Mouse (Mus musculus): ENCODE measurements around the gene Nek5.

DNA sequence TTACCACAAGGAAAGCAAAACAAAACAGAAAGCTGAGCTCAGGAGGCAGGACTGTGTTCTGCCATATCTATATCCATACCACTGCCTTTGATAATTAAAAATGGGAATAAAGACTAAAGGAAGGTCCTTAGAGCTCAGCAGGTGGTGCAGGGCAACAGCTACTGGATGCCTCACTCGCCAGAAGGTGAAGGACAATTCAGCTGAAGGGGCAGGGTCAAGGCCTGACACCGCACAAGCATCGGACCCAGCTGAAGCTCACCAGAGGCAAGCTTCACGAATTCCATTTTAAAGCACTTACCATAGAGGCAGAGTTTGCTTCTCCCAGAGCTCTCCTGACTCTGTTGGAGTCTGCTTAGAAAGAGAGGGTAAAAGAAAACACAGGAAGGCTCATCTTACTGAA, 17.7 kb upstream of the Nek5 start:
- TF ChIP-seq POLR2A (IDR thresholded peaks at IDR 0.05; ENCODE audit: insufficient read length, low read depth) (no peak), E2F4 (IDR thresholded peaks at IDR 0.05; ENCODE audit: insufficient read depth) (no peak), MYOD1 (IDR thresholded peaks at IDR 0.05; ENCODE audit: control insufficient read depth in 1 of 3, insufficient read length in 2 of 3, low read depth in 2 of 3) (no peak), MAX (IDR thresholded peaks at IDR 0.05; ENCODE audit: low read depth) (no peak), USF1 (IDR thresholded peaks at IDR 0.05; ENCODE audit: low read depth) (no peak)

Data from myocyte (in vitro differentiated cells).